Mouse (Mus musculus) ovary, adult 18-20 months (tissue): ENCODE measurements around the gene 4930467E23Rik.
"Not testable (repeated sequence)": the region's sequence is repeated elsewhere in the genome, so short reads cannot be mapped to it uniquely, and the experiment has no call there.

Source experiments
- DNase-seq: peaks from one replicate; pipeline ENCODE4 v3.0.0; 2022; ENCODE audit warnings: low spot score, mixed read lengths

4930467E23Rik gene

GRCm38 (mm10) chr8:19781328-19782114, 52.1 kb downstream of the 4930467E23Rik start:
- not testable (repeated sequence) for DNase-seq

GRCm38 (mm10) chr8:19782736-19783135, 53.4 kb downstream of the 4930467E23Rik start:
- not testable (repeated sequence) for DNase-seq

- not testable (repeated sequence) for DNase-seq
Measured at GRCm38 (mm10) chr8:19783860-19784259, 54.5 kb downstream of the 4930467E23Rik start.

- DNase-seq = peak; percentile 96
Measured at GRCm38 (mm10) chr8:19784554-19785364, 55.4 kb downstream of the 4930467E23Rik start.

- not testable (repeated sequence) for DNase-seq
Measured at GRCm38 (mm10) chr8:19792696-19793095, 63.3 kb downstream of the 4930467E23Rik start.
